Mouse (Mus musculus): ENCODE measurements around the gene Cyp4f18.
"Not testable (repeated sequence)": the region's sequence is repeated elsewhere in the genome, so short reads cannot be mapped to it uniquely, and the experiment has no call there.

Cyp4f18 gene

DNA sequence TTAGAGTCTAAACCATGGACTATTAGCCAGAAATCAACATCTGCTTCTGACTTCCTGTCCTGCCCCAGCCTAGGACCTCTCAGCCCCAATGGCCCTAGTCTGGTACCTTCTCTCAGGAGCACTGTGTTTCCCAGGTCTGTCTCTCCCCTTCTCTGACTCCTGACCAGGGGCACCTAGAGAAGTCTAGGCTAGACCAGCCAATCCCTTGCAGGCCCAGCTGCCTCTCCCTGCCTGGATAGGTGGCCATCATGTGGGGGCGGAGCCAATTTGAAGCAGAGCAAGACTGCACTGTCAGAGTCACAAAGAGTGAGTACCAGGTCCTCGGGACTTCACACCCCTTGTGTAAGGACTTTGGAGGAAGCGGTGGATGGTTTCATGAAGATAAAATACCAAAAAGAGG lies at the start of gene Cyp4f18:
Gene Cyp4f18 (minus strand): TSS at position 154 of the 400 bp plus-strand sequence.
- no peak for DNase-seq (ENCODE audit: low spot score)

DNA sequence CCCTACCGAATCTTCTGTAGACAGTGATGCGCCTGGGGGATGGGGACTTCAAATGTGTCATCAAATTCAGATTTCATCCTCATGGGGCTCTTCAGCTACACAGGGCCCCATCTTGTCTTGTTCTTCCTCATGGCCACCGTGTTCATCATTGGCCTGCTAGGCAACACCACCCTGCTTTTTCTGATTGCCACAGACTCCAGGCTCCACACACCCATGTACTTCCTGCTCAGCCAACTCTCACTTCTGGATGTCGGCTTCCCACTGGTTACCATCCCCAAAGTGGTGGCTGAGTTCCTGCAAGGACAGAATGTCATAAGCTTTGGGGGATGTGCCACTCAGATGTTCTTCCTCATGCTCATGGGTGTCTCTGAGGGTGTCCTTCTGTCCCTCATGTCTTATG lies 48.2 kb upstream of the Cyp4f18 start:
- DNase-seq (ENCODE audit: low spot score) = not testable (repeated sequence)

DNA sequence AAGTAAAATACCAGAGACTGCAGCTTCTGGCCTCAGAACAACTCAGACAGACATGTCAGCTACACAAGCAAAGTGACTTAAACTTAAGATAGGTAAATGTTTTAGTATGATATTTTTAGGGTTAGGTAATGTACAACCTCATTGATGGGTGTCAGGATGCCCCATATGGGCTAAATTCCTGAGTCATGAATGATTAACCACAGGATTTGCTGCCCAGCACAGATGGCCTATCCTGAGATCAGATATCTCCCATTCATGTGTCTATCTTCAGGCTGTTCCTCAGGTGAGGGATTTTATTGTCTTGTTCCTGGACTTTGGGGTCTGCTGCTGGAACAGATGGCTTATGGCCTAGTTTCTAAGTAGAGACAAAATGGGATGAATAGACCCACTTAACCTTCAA lies 45.2 kb upstream of the Cyp4f18 start:
- DNase-seq (ENCODE audit: low spot score) = not testable (repeated sequence)

DNA sequence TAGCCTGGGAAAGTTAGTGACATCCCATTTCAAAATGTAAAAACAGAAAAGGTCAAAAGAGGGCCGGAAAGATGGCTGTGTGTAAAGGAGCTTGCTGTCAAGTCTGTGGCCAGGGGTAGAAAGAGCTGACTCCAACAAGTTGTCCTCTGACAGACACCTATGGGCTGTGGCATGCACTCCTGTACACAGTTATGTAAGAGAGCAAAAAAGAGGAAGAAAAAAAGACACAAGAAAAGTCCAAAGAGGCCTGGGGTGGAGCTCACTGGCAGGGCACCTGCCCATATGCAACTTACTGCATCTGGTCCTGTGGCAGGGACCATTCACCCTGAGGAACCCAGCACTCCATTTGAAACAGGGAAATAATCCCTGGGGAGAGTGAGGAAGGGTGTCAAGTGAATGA lies 33.1 kb upstream of the Cyp4f18 start:
- no peak for DNase-seq (ENCODE audit: low spot score)

DNA sequence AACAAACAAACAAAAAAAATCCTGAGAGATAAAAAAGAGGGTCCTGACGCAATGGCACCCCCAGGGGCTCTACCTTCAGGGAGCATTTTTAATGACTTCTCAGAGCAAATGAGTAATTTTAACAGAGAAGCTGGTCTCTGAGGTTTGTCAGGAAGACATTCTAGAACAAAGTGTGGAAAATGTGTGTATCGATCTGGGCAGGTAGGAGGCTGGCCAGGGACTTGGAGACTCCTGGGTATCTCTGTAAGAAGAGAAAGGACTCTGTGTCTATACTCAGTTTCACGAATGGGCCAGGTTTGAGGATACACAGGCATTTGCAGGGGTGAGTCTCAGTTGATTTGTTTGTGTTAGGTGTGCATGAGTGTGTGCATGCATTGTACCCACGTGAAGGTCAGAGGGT lies 31.5 kb upstream of the Cyp4f18 start, which contains the start of gene Olfr372:
Gene Olfr372 (plus strand): TSS at position 301 of the 400 bp plus-strand sequence.
- not testable (repeated sequence) for DNase-seq (ENCODE audit: low spot score)

DNA sequence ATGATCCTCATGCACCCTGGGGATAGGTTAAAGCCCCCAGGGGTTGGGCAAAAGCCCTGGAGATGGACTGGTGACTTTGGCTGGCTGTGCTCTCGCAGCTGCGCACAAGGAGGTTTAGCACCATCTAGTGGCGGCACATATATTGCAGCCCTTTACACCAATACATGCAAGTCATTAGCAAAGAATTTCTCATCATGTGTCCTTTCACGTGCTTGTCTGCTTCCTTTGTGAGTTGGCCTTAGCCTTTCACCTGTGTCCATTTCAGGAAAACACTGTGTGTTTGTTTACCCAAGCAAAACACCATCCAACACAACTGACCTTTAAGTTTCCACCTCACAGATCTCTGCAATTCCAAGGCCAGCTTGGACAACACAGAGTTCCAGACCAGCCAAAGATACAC lies 23.5 kb upstream of the Cyp4f18 start:
- not testable (repeated sequence) for DNase-seq (ENCODE audit: low spot score)

DNA sequence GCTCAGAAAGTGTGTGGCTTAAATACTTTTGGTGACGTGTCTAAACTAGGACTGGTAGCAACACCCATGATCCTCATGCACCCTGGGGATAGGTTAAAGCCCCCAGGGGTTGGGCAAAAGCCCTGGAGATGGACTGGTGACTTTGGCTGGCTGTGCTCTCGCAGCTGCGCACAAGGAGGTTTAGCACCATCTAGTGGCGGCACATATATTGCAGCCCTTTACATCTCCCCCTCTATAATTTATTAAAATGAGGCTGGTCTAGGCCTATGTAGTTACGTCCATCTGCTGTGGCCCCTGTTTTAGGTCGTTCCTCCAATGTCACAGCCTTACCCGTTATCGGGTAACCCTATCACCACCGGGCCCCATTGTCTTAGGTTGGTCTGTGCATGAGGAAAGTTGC lies 15.5 kb upstream of the Cyp4f18 start:
- DNase-seq (ENCODE audit: low spot score) = not testable (repeated sequence)

DNA sequence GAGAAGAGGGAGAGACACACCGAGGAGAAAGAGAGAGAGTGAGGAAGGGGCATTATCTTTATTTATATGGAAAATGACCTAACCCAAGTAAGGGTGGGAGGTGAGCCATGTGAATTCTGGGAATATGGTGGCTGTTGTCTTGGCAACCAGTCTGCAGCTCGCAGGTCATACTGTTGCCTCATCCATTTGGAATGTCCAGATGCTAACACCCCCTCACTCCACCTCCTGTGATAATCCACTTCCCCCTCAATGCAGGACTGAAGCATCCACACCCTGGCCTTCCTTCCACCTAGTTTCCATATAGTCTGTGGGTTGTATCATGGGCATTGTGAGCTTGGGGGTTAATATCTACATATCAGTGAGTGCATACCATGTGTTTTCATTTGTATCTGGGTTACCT lies 10.4 kb upstream of the Cyp4f18 start:
- no peak for DNase-seq (ENCODE audit: low spot score)

DNA sequence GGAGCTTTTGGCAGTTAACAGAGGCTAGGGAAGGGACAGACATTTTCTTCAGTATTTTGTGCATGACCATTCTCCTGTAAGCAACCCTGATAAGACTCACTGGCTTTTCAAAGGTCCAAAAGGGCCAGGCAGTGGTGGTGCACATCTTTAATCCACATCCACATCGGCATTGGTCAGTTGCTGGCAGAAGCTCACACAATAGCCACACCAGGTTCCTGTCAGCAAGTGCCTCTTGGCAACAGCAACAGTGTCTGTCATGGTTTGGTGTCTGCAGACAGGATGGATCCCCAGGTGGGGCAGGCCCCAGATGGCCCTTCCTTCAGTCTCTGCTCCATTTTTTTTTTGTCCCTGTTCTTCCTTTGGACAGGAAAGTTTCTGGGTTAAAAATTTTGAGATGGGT lies 9.6 kb upstream of the Cyp4f18 start:
- not testable (repeated sequence) for DNase-seq (ENCODE audit: low spot score)

DNA sequence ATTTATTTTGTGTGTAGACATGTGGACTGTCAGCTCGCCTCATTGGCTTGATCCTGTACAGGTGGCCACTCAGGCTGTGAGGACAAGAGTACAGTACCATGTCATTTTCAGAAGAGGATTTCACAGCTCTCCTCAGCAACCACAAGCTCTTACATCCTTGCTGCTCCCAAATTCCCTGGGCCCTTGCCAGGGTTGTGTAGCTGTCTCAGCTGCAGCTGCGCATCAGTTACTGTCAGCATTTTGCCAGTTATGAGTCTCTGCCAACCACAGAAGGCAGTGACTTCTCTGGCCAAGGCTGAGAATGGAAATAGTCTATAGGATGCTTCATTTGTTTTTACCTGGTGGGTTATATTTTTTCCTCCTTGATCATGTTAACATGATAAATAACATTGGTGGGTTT lies 8.7 kb upstream of the Cyp4f18 start:
- no peak for DNase-seq (ENCODE audit: low spot score)

DNA sequence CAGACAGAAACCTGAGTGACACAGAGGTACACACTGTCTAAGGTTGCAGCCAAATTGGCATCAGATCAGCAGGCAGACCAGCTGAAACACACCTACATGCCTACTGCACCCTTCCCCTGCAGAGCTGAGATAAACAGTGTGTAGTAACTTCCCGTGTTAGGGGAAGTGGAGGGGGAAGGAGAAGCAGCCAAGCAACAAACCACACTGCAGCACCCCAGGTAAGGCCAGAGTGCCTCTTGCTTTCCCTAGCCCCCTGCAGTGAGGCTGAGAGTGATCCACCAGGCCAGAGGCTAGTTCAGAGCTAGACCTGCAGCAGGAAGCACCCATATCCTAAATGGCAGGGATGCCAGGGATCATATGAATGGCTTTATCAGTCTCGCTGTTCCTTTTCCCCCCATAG lies 7.9 kb upstream of the Cyp4f18 start:
- DNase-seq (ENCODE audit: low spot score) = not testable (repeated sequence)

DNA sequence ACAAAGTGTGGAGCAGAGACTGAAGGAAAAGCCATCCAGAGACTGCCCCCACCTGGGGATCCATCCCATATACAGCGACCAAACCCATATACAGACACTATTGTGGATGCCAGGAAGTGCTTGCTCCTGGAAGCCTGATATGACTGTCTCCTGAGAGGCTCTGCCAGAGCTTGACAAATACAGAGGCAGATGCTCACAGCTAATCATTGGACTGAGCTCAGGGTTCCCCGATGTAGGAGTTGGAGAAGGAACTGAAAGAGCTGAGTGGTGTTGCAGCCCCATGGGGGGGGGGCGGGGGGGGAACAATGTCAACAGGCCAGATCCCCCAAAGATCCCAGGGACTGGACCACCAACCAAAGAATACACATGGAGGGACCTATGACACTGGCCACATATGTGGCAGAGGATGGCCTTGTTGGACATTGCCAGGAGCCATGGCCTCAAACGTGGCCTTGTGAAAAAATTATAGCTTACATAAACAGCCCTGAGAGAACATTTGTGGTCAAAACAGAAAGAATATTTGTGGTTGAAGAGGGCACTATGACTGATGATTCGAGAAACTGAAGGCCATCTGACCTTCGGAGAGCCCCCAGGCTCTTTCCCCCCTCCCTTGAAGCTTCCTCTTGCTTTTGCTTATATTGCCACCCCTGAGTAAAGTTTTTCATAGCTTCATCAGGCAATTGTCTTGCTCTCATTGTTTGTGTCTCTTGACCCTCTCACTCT lies 4.2 kb upstream of the Cyp4f18 start:
- peak; percentile 28 for DNase-seq (ENCODE audit: low spot score)

DNA sequence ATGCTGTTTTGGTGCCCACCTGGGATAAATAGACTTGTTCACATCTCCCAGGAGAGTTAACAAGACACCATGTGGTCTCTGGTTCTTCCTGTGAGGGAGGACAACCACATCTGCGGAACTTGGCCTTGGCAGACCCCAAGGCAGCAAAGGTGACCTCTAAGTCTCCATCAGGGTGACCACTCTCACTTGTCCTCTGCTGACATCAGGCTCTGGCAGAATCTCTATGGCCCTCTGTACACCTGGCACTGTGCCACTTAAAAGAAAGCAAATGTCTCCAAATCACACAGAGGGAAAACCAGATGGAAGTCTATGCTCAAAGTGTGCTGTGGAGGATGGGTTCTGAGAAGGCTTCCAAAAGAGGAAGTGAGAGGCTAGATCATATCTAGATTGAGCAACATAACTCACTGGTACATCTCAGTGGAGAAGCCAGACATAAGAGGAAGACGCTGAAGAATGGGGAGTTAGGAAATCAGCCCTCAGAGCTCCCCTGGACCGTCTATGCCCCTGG lies 1.2 kb downstream of the Cyp4f18 start:
- no peak for DNase-seq (ENCODE audit: low spot score)

DNA sequence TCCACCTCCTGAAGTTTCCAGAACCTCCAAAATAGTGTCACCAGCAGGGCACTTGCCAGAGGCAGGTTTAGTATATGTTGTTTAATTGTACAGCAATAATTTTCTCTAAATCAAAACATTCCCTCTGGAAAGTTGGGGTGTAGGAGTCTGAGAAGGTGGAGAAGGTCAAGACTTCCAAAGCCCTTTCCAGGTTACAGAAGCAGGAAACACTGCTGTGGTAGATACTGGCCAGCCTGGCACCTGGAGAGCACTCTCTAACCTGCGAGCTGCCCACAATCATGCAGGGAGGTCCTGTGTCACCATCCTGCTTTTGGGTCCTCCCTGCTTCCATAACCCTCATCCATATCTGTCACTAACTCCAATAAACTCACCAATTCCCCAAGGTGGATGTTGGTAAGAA lies 2.7 kb downstream of the Cyp4f18 start:
- no peak for DNase-seq (ENCODE audit: low spot score)

DNA sequence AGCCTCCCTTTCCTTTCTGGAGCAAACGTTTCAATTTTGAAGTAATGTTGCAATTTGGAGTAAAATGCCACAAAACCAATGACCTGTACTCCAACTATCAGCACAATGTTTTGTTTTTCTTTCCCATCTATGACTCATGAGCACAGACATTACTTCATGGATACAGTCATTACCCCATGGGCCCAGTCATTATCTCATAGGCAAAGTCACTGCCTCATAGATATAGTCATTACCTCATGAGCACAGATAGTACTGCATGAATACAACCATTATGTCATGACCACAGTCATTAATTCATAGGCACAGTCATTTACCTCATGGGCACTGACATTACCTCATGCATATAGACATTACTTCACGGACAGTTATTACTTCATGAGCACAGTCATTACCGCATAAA lies 3.5 kb downstream of the Cyp4f18 start:
- no peak for DNase-seq (ENCODE audit: low spot score)

DNA sequence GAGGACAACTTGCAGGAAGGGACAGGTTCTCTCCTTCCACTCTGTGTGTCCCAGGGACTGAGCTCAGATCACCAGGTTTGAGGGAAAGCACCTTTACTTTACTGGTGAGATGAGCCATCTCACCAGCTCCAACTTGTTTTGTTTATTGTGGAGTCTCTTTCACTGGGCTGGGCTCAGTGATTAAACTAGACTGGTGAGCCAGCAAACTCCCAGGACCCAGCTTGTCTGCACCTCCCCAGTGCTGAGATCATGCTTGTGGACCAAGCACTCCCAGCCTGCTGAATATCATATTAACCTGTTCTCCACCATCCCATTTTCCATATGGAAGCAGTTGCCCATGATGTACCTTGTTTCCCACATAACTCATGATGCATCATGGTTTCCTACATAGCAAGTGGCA lies 6.5 kb downstream of the Cyp4f18 start:
- DNase-seq (ENCODE audit: low spot score) = no peak

DNA sequence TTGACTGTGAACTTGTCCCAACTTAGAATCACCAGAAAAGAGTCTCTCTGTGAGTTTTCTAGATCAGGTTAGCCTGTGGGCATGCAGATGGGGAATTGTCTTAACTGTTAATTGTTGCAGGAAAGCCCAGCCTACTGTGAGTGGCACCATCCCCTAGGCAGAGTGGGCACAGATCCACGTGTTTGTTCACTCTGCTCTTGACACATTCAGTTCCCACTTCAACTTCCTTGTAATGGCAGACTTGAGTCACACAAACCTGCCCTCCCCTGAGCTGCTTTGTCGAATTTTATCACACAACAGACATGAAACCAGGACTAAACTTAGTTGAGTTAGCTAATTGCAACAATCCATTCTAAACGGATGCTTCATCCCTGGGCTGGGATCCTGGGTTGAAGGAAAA lies 9.2 kb downstream of the Cyp4f18 start:
- no peak for DNase-seq (ENCODE audit: low spot score)

DNA sequence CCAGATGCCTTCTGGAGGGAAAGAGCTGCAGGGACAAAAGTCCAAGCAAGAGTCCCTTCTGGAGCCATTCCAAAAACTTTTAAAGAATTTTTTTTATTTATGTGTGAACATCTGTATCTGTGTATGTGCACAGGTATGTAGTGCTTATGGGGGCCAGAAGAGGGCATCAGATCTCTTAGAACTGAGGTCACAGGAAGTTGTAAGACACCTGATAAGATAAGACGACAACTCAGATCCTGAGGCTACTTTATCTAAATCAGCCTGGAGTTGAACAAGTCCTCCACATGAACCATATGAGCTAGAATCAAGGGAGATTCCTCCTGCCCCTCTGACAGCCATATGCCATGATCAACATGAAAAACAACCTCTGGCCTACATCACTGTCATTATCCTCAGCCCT lies 10.0 kb downstream of the Cyp4f18 start:
- DNase-seq (ENCODE audit: low spot score) = no peak

DNA sequence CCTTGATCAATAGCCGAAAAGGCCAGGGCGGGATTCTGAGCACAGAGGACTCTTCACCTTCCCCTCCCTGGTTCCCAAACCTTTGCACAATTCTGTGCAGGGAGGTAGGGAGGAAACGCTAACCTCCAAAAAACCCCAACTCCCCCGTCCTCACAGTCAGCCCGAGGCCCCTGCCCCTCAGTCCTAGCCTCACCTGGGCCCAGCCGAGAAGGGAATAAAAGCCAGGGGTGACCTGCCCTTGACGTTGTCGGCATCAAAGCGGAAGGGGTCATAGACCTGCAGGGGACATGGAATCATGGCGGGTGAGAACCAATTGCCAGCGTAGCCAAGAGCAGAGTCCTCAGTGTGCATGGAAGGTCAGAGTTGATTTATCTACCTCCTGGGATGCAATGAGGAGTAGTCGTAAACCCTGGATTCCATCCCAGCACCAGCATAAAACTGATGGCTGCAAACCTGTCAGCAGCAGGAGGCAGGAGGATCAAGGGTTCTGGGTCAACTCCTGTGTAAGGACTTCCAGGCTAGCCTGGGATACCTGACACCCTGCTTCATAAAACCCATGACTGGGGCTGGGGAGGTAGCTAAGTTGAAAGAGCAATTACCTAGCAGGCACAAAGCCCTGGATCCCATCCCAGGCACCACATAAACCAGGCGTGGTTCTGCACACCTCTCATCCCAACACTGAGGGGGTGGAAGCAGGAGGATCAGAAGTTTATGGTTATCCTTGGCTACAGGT lies 20.4 kb downstream of the Cyp4f18 start:
- no peak for DNase-seq (ENCODE audit: low spot score)

DNA sequence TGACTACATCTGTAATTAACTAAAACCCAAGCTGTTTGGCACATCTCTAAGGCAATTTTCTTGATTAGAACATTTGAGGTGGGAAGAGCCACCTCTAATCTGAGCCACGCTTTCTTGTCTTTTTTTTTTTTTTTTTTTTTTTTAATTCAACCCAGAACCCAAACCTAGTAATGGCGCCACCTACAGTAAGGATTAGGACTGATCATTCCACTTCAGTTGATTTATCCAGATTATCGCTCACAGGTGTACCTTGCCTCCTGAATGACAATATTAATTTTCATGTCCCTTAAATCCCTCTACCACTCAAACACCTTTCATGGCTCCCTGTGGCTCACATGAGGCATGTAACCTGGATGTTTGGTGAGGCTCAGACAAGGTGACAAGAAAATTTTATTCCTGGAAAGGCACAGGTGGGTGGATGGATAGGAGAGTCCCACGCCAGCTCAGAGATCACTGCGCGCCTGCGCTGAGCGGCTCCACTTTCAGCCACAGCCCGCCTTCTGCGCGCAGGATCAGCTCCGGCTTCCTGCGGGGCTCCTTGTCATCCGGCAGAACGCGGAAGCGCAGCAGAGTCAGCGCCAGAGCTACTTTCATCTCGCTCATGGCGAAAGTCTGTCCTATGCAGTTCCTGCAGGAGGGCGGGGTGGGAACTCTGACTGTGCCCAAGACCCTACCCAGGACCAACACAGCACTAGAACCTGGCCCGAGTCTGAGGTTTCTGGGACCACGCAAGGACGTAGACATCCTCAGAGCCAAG lies 21.1 kb downstream of the Cyp4f18 start:
- peak; percentile 64 for DNase-seq (ENCODE audit: low spot score)

DNA sequence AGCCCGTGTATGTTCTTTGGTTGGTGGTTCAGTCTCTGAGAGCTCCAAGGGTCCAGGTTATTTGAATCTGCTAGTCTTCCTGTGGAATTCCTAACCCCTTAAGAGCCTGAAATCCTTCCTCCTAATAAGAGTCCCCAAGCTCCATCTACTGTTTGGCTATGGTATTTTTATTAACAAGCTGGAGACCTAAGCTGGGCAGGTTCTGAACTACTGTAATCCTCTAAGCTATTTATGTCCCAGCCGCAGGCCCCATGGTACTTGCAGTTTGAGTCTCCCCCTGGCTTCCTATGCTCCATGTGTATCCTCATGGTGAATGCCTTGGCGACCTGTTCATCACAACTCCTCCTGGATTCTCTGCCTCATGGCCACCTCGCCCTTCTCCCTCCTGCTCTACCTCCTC lies 24.8 kb downstream of the Cyp4f18 start:
- DNase-seq (ENCODE audit: low spot score) = no peak

DNA sequence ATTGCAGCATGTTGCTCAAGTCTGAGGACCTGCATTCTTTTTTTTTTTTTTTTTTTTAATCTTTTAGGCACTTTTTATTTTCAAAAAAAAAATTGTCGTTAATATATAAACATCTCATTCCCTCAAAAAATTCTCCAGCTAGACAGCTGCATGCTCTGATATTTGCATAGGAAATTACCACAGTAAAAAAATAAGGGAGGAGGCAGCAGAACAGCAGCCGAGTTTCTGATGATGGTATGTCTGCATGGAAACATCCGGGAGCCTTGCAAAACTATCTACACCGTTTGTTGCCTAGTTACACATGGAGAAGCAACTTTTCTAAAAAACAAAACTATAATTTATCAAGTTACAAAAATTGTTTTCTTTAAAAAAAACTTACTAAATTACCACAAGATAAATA lies 28.0 kb downstream of the Cyp4f18 start:
- no peak for DNase-seq (ENCODE audit: low spot score)

DNA sequence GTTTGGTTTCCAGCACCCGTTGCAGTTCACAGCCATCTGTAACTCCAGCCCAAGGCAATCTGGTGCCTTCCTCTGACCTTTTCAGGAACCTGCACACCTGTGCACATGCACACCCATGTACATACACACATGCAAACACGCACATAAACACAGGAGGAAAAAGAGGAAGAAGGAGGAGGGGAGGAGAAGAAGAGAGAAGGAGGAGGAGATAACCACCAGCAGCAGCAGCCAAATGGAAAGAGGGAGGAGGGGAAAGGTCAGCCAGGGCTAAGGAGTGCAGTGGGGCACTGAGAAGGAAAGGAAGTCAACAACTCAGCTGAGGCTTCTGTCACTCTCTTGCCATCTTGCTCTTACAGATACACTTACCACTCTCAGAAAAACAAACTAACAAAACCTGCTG lies 28.4 kb downstream of the Cyp4f18 start:
- DNase-seq (ENCODE audit: low spot score) = no peak
